Mouse (Mus musculus) Patski (cell line): ENCODE results near the gene Gprc6a. TPM values are rescaled to one million over a fixed set of nuclear protein-coding genes. Genes with fewer than 3 reads are reported as not detected.

Source experiments
- ATAC-seq: fragments of 100-300 bp; one replicate; pipeline ENCODE4 v1.8.0; 2021
- CTCF ChIA-PET: fragments of 350-600 bp; sonication (Branson Sonifier 250); formaldehyde crosslinking; loops from one replicate; lab custom pipeline; 2022; ENCODE audit warnings: inconsistent platforms; lab: Charles Lee
- POLR2A ChIA-PET: fragments of 350-600 bp; sonication (Branson Sonifier 250); formaldehyde crosslinking; loops from one replicate; lab custom pipeline; 2022; ENCODE audit warnings: antibody characterized with exemption, inconsistent platforms; lab: Charles Lee
- DNase-seq: peaks from one replicate; pipeline ENCODE4 v3.0.0-alpha.2; 2011; ENCODE audit warnings: low read depth, low spot score
- H3K27me3 ChIP-seq: fragments of 371-371 bp; one replicate; pipeline ENCODE4 v1.5.1; 2021
- CTCF ChIP-seq: fragments of 100-300 bp; IDR thresholded peaks from one replicate; pipeline ENCODE4 v1.5.1; 2021
- in situ Hi-C: fragments of 300-500 bp; cut with MboI; formaldehyde crosslinking; loops from 3 replicates; pipeline ENCODE4 v1.11.1; 2018; ENCODE audit warnings: low pct_unique_long_range_greater_than_20kb, mixed read lengths
- polyA plus RNA-seq: library from polyadenylated mRNA; unstranded; gene quantifications from one replicate; pipeline ENCODE4 v1.2.3, GENCODE M21; 2021

The Gprc6a gene
- polyA plus RNA-seq, 1 experiment from 2014 or later: not detected

- POLR2A ChIA-PET: no interaction called here
Observed at GRCm38 (mm10) chr10:51584919-51585318, 46.3 kb downstream of the Gprc6a start.

GRCm38 (mm10) chr10:51584378-51584777 is 46.9 kb downstream of the Gprc6a start:
- in situ Hi-C loops: no loop called here
- peaks cover 27% of the 10 kb centered on the region for H3K27me3 ChIP-seq
- ChIA-PET CTCF (no interaction called here), POLR2A (no interaction called here)
- ATAC-seq (no peak), DNase-seq (no peak)
- TF ChIP-seq CTCF: no peak

More at GRCm38 (mm10) chr10:51584919-51585318, 46.3 kb downstream of the Gprc6a start:
- CTCF ChIA-PET: no interaction called here
- H3K27me3 ChIP-seq: peaks cover 27% of the 10 kb centered on the region
- DNase-seq (no peak), ATAC-seq (no peak)
- in situ Hi-C loops: no loop called here
- TF ChIP-seq CTCF: no peak

GRCm38 (mm10) chr10:51571225-51571996 is 59.9 kb downstream of the Gprc6a start:
- TF ChIP-seq CTCF: no peak
- ChIA-PET CTCF (interaction anchor here (1.2 kb wide), 1 partner anchor 16 kb away, joined by 4 read pairs; no protein-coding TSS in a partner anchor), POLR2A (no interaction called here)
- H3K27me3 ChIP-seq: peaks cover 4% of the 10 kb centered on the region
- in situ Hi-C loops: no loop called here
- DNase-seq (no peak), ATAC-seq (no peak)

Other genes starting within 250 kb of the Gprc6a start
- not detected for gene Gm49339, start 150.8 kb downstream of the Gprc6a start, polyA plus RNA-seq
- not detected for gene Lilr4b, start 150.8 kb downstream of the Gprc6a start, polyA plus RNA-seq
- gene Lilrb4a, start 140.5 kb downstream of the Gprc6a start, polyA plus RNA-seq: not detected
- not detected for gene Fam162b, start 40.9 kb downstream of the Gprc6a start, polyA plus RNA-seq
- not detected for gene Rfx6, start 46.3 kb upstream of the Gprc6a start, polyA plus RNA-seq